Mouse (Mus musculus): ENCODE measurements around the gene Ttll6. TPM values are rescaled to one million over a fixed set of nuclear protein-coding genes. Genes with fewer than 3 reads are reported as not detected.

Ttll6 gene
- total RNA-seq, 1 experiment, result 5.4 TPM

DNA sequence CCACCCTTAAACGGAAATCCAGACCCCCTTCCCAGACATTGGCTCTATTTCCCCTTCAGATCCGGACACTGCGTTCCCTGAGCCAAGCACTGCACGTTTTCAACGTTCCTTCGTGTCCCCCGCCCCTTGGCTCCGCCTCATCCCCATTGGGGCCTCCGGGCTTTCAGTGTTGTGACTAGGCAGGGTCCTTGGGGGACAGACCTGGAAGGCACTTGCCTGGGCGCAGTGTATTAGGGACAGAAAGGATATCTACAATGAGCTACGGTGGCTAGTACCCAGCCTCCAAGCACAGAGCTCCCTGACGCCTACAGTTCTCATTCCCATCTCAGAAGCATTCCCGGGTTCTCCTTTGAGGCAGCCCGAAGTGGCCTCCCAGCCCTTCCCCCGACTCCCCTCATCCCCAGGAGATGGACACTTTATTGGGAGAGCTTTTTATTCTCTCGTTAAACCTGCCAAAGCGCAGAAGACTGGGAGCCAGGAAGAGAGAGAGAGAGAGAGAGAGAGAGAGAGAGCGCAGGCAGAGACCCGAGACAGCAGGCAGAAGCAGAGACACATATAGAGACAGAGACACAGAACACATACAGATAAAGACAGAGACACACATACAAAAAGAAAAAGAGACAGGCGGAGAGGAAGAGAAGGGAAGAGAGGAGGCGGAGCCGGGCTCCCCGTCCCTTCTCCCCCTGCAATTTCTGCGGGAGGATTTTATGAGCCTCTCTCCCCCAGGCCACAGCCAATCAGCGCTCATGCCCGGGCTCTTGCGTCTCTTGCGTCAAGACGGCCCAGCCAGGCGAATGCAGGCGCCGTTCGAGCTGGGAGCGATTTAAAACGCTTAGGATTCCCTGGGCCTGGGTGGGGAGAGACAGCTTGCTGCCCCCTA, 60.2 kb downstream of the Ttll6 start, which contains the start of gene Hoxb13:
Gene Hoxb13 (plus strand): TSS at position 796 of the 880 bp plus-strand sequence.
- H3K4me1 ChIP-seq (ENCODE audit: control insufficient read depth in 2 of 2, insufficient read depth in 2 of 2, low read length in 2 of 2, poor library complexity in 1 of 2), result peaks cover 7 to 9% of the 10 kb centered on the region in 2 experiments; a peak in 3 of 4 replicates
- TF ChIP-seq MAFK (IDR thresholded peaks at IDR 0.05; ENCODE audit: insufficient read depth, low read depth, low read length), result no peak
- TF ChIP-seq ZC3H11A (IDR thresholded peaks at IDR 0.05; ENCODE audit: borderline replicate concordance, low read depth, low read length), result no peak
- TF ChIP-seq CHD2 (IDR thresholded peaks at IDR 0.05; ENCODE audit: low read depth, low read length), result no peak
- TF ChIP-seq ZNF384 (IDR thresholded peaks at IDR 0.05; ENCODE audit: low read depth, low read length), result no peak
- no peak for TF ChIP-seq HCFC1 (IDR thresholded peaks at IDR 0.05; ENCODE audit: borderline replicate concordance, insufficient read depth, low read length)
- H3K36me3 ChIP-seq (ENCODE audit: control insufficient read depth, insufficient read depth, low read length, poor library complexity, severe bottlenecking), result no peaks in the 10 kb centered on the region
- no peak for DNase-seq (ENCODE audit: low read depth, low spot score)
- peak within 1 kb of the TSS; percentile 39 to 43 for H3K4me3 ChIP-seq (ENCODE audit: insufficient read depth in 1 of 2, low read depth in 1 of 2, low read length in 2 of 2, poor library complexity in 1 of 2, severe bottlenecking in 1 of 2)
- no peak within 1 kb of the TSS for H3K27ac ChIP-seq (ENCODE audit: insufficient read depth, low read depth, low read length, poor library complexity, severe bottlenecking)
- H3K9me3 ChIP-seq (ENCODE audit: control insufficient read depth, insufficient read depth, low read depth, low read length), result no peaks in the 10 kb centered on the region
- H3K9ac ChIP-seq (ENCODE audit: insufficient read depth, low read depth, low read length, poor library complexity, severe bottlenecking), result peak within 1 kb of the TSS; percentile 43; the same call in 1 of the 2 replicates
- in situ Hi-C loops (cut with MboI; ENCODE audit: low sequenced_read_pairs in 2 of 2, unreplicated experiment in 2 of 2), result loop anchor here in 1 of 2 experiments (10.0 kb wide), 1 partner anchor 141 kb away; no protein-coding TSS in a partner anchor

DNA sequence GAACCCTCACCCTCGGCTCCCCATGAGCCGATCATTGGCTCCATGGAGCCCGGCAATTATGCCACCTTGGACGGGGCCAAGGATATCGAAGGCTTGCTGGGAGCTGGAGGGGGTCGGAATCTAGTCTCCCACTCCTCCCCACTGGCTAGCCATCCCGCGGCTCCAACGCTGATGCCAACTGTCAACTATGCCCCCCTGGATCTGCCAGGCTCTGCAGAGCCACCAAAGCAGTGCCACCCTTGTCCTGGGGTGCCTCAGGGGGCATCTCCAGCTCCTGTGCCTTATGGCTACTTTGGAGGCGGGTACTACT, 60.8 kb downstream of the Ttll6 start:
- peak overlapping the region; percentile 43; the same call in 1 of the 2 replicates for H3K9ac ChIP-seq (ENCODE audit: insufficient read depth, low read depth, low read length, poor library complexity, severe bottlenecking)
- DNase-seq (ENCODE audit: low read depth, low spot score), result no peak
- no peak overlapping the region for H3K27ac ChIP-seq (ENCODE audit: insufficient read depth, low read depth, low read length, poor library complexity, severe bottlenecking)
- no peaks in the 10 kb centered on the region for H3K9me3 ChIP-seq (ENCODE audit: control insufficient read depth, insufficient read depth, low read depth, low read length)
- in situ Hi-C loops (cut with MboI; ENCODE audit: low sequenced_read_pairs in 2 of 2, unreplicated experiment in 2 of 2), result loop anchor here in 1 of 2 experiments (10.0 kb wide), 1 partner anchor 140 kb away; no protein-coding TSS in a partner anchor
- TF ChIP-seq ZNF384 (IDR thresholded peaks at IDR 0.05; ENCODE audit: low read depth, low read length) (no peak), HCFC1 (IDR thresholded peaks at IDR 0.05; ENCODE audit: borderline replicate concordance, insufficient read depth, low read length) (no peak), ZC3H11A (IDR thresholded peaks at IDR 0.05; ENCODE audit: borderline replicate concordance, low read depth, low read length) (no peak), MAFK (IDR thresholded peaks at IDR 0.05; ENCODE audit: insufficient read depth, low read depth, low read length) (no peak), CHD2 (IDR thresholded peaks at IDR 0.05; ENCODE audit: low read depth, low read length) (no peak)
- no peaks in the 10 kb centered on the region for H3K36me3 ChIP-seq (ENCODE audit: control insufficient read depth, insufficient read depth, low read length, poor library complexity, severe bottlenecking)
- peaks cover 9 to 10% of the 10 kb centered on the region in 2 experiments; a peak in 3 of 4 replicates for H3K4me1 ChIP-seq (ENCODE audit: control insufficient read depth in 2 of 2, insufficient read depth in 2 of 2, low read length in 2 of 2, poor library complexity in 1 of 2)
- H3K4me3 ChIP-seq (ENCODE audit: insufficient read depth in 1 of 2, low read depth in 1 of 2, low read length in 2 of 2, poor library complexity in 1 of 2, severe bottlenecking in 1 of 2), result peak overlapping the region; percentile 39 to 43

- Histone ChIP-seq H3K36me3 (ENCODE audit: control insufficient read depth, insufficient read depth, low read length, poor library complexity, severe bottlenecking) (no peaks in the 10 kb centered on the region), H3K4me1 (ENCODE audit: control insufficient read depth in 2 of 2, insufficient read depth in 2 of 2, low read length in 2 of 2, poor library complexity in 1 of 2) (peaks cover 8 to 12% of the 10 kb centered on the region in 2 experiments; a peak in 3 of 4 replicates), H3K9ac (ENCODE audit: insufficient read depth, low read depth, low read length, poor library complexity, severe bottlenecking) (no peak overlapping the region), H3K27ac (ENCODE audit: insufficient read depth, low read depth, low read length, poor library complexity, severe bottlenecking) (no peak overlapping the region), H3K4me3 (ENCODE audit: insufficient read depth in 1 of 2, low read depth in 1 of 2, low read length in 2 of 2, poor library complexity in 1 of 2, severe bottlenecking in 1 of 2) (no peak overlapping the region), H3K9me3 (ENCODE audit: control insufficient read depth, insufficient read depth, low read depth, low read length) (no peaks in the 10 kb centered on the region)
- TF ChIP-seq HCFC1 (IDR thresholded peaks at IDR 0.05; ENCODE audit: borderline replicate concordance, insufficient read depth, low read length), result no peak
- no peak for TF ChIP-seq CHD2 (IDR thresholded peaks at IDR 0.05; ENCODE audit: low read depth, low read length)
- TF ChIP-seq ZC3H11A (IDR thresholded peaks at IDR 0.05; ENCODE audit: borderline replicate concordance, low read depth, low read length), result no peak
- TF ChIP-seq MAFK (IDR thresholded peaks at IDR 0.05; ENCODE audit: insufficient read depth, low read depth, low read length), result no peak
- TF ChIP-seq ZNF384 (IDR thresholded peaks at IDR 0.05; ENCODE audit: low read depth, low read length), result no peak
- DNase-seq (ENCODE audit: low read depth, low spot score), result no peak
- in situ Hi-C loops (cut with MboI; ENCODE audit: low sequenced_read_pairs in 2 of 2, unreplicated experiment in 2 of 2), result loop anchor here in 1 of 2 experiments (10.0 kb wide), 1 partner anchor 140 kb away; no protein-coding TSS in a partner anchor
Observed at GRCm38 (mm10) chr11:96194961-96195640, 61.5 kb downstream of the Ttll6 start.

GRCm38 (mm10) chr11:96195769-96196280, 62.2 kb downstream of the Ttll6 start:
- in situ Hi-C loops (cut with MboI; ENCODE audit: low sequenced_read_pairs in 2 of 2, unreplicated experiment in 2 of 2), result loop anchor here in 1 of 2 experiments (10.0 kb wide), 1 partner anchor 139 kb away; no protein-coding TSS in a partner anchor
- Histone ChIP-seq H3K4me3 (ENCODE audit: insufficient read depth in 1 of 2, low read depth in 1 of 2, low read length in 2 of 2, poor library complexity in 1 of 2, severe bottlenecking in 1 of 2) (0 out of 4 replicates have a peak overlapping the region, but pooled peaks of 1 of the 2 experiments have one; percentile 16), H3K36me3 (ENCODE audit: control insufficient read depth, insufficient read depth, low read length, poor library complexity, severe bottlenecking) (no peaks in the 10 kb centered on the region), H3K9ac (ENCODE audit: insufficient read depth, low read depth, low read length, poor library complexity, severe bottlenecking) (no peak overlapping the region), H3K27ac (ENCODE audit: insufficient read depth, low read depth, low read length, poor library complexity, severe bottlenecking) (no peak overlapping the region), H3K9me3 (ENCODE audit: control insufficient read depth, insufficient read depth, low read depth, low read length) (no peaks in the 10 kb centered on the region), H3K4me1 (ENCODE audit: control insufficient read depth in 2 of 2, insufficient read depth in 2 of 2, low read length in 2 of 2, poor library complexity in 1 of 2) (peaks cover 8 to 15% of the 10 kb centered on the region in 2 experiments)
- TF ChIP-seq HCFC1 (IDR thresholded peaks at IDR 0.05; ENCODE audit: borderline replicate concordance, insufficient read depth, low read length) (no peak), MAFK (IDR thresholded peaks at IDR 0.05; ENCODE audit: insufficient read depth, low read depth, low read length) (no peak), ZC3H11A (IDR thresholded peaks at IDR 0.05; ENCODE audit: borderline replicate concordance, low read depth, low read length) (no peak), CHD2 (IDR thresholded peaks at IDR 0.05; ENCODE audit: low read depth, low read length) (no peak), ZNF384 (IDR thresholded peaks at IDR 0.05; ENCODE audit: low read depth, low read length) (no peak)
- no peak for DNase-seq (ENCODE audit: low read depth, low spot score)

Measured in ES-E14 (cell line).